Mouse (Mus musculus) T-cell, adult 2 months (primary cell): Measurements from ENCODE around the gene Slc39a10.
"Not testable (repeated sequence)": the region's sequence is repeated elsewhere in the genome, so short reads cannot be mapped to it uniquely, and the experiment has no call there.

Experiments used
- DNase-seq: peaks from one replicate; pipeline ENCODE4 v3.0.0; 2022; ENCODE audit warnings: low spot score

Gene Slc39a10

DNA sequence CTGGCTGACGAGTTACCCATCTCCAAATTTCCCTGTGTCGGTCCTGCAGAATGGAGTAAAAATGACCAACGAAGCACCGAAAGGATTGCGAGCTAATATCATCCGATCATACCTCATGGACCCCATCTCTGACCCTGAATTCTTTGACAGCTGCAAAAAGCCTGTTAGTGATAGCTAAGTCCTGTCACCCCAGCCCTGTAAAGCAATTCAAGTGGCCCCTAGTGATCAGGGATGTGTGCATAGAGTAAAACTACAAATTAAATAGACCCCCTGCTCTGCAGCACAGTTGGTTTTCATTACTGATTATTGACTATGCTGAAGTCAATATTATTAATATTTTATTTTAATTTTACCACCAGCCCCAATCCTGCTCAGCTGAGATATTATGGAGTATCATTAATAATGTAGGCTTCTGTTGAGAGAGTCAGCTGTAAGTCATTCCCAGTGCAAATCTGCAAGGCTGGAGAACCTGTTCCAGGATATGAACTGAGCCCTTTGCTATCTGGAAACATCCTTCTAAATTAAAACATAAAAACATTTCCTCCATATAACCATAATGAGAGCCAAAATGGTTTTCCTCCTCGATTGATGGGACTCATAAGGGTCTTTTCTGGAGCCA, 122.5 kb downstream of the Slc39a10 start:
- not testable (repeated sequence) for DNase-seq

GRCm38 (mm10) chr1:46769318-46769717, 123.3 kb downstream of the Slc39a10 start:
- DNase-seq, result not testable (repeated sequence)

- DNase-seq, result not testable (repeated sequence)
Observed at GRCm38 (mm10) chr1:46764600-46764999, 128.1 kb downstream of the Slc39a10 start.
